Mouse (Mus musculus) retina, embryonic 14.5 days (tissue): ENCODE data around the gene Madd.

Experiments
- DNase-seq: peaks from one replicate; pipeline ENCODE4 v3.0.0-alpha.2; 2015; ENCODE audit warnings: low spot score

Gene Madd

DNA sequence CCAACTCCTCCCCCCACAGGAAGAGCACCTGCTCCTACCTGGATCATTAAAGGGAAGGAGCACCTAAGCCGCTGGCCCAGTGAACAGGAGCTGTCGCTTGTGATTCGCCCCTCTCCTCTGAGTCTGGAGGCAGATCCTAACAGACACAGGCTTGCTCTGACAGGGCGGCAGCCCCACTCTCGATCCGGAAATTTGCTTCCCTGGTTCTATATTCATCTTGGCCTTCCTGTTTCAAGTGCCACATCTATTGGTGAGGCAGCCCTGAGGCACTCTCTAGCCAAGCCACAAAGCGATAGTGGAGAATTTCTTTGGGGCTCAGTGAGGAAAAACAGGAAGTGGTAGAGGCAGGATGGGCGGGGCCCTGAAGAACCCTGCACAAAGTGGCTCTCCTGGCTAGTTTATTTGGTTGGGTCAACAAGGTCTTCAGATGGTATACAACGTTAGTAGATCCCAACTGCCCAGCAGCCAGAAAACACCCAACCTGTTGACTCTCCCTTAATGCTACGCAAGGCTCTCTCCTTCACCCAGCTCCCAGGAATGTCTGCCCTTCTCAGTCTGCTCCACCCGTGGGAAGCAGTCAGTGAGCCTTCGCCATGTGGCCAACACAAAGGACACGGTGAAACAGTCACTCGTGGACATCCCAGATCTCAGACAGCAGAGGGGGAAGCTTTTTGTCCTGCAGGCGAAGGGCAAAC is at the start of gene Madd:
Madd (minus strand) TSS at position 127 of the 695 bp plus-strand sequence.
- DNase-seq = no peak

GRCm38 (mm10) chr2:91229735-91230134 is 46.1 kb upstream of the Madd start:
- DNase-seq = no peak

GRCm38 (mm10) chr2:91223614-91224013 is 40.0 kb upstream of the Madd start:
- peak; percentile 28 for DNase-seq

DNA sequence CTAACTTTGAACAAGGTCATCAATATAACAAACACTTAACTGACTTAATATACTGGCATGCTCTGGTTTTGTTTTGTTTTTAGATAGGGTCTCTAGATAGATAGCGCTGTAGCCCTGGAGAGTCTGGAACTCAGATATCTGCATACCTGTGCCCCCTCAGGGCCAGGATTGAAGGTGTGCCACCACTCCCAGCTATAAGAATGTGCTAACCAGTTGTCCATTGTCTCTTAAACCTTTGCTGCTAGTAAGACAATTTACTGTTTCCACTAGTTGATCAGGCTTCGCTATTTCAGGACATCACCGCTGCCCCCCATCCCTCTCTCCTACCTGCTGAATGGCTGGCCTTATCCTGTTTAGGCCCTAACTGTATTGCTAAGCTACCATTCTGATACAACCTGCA is 36.9 kb upstream of the Madd start:
- no peak for DNase-seq

GRCm38 (mm10) chr2:91217032-91217431 is 33.4 kb upstream of the Madd start:
- no peak for DNase-seq

GRCm38 (mm10) chr2:91213311-91213710 is 29.7 kb upstream of the Madd start:
- no peak for DNase-seq

DNA sequence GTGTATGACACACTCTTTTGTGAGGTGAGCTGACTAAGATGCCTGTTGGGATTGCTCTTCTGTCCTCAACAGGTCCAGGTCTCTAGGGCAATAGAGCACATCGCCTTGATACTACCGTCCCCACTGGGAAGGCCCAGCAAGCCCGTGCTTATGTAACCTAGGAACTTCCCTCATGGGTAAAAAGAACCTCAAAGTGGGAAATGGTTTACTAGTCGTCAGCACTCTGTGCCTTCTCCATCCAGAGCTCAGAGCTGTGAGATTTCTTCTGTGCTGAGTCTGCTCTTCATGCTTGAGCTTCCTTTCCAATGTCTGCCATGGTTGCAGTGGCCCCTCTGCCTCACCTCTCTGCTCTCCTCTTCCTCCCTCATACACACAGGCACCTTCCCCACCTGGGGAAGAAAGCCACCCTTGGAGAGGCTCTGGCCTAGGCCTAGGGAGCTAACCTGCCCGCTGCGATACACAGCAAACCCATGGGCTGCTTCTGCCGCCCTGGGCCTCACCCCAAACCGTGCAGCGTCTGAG is 22.7 kb upstream of the Madd start:
- no peak for DNase-seq

- DNase-seq = no peak
Measured at GRCm38 (mm10) chr2:91202972-91203656, 19.5 kb upstream of the Madd start.

- DNase-seq = peak; percentile 96
Measured at GRCm38 (mm10) chr2:91202222-91202971, 18.8 kb upstream of the Madd start, which contains the start of the genes Nr1h3 and Acp2. Gene Nr1h3 (minus strand): TSS chr2:91202834. Gene Acp2 (plus strand): TSS chr2:91202885.

GRCm38 (mm10) chr2:91198888-91199287 is 15.3 kb upstream of the Madd start:
- DNase-seq = no peak

- no peak for DNase-seq
Measured at GRCm38 (mm10) chr2:91196577-91197001, 13.0 kb upstream of the Madd start.

DNA sequence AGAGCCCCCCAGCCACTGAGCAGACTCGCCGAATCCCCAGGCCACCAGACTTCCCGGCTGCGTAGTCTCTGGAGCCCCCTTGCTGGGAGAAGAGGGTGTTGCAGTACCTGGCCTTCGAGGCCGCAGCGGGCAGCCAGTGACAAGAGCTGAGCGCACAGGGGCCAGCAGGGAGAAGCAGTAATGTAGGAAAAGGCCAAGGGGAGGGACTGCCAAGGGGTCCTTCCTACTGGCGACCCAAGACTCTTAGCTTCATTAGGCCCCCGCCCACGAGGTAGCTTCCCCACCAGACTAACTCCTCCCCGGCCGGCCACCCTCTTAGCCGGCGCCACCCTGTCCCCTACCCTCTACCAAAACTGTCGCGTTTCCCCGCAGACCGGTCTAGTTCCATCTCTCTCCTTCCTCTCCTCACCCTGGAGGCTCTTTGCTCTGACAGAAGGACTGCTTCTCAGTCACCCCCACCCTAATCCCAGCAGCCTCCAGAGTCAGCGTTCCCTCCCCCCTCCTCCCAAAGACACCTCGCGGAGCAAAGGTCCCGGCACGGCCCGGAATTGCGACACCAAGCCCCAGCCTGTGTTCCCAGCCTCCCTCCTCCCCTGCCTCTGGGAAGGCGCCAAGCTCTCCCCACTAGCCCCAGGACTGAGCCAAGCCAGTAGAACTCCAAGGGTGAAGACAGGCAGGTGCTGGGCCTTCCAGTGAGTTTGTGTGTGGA is 11.1 kb upstream of the Madd start:
- peak; percentile 80 for DNase-seq

GRCm38 (mm10) chr2:91190501-91190900 is 6.9 kb upstream of the Madd start:
- no peak for DNase-seq

DNA sequence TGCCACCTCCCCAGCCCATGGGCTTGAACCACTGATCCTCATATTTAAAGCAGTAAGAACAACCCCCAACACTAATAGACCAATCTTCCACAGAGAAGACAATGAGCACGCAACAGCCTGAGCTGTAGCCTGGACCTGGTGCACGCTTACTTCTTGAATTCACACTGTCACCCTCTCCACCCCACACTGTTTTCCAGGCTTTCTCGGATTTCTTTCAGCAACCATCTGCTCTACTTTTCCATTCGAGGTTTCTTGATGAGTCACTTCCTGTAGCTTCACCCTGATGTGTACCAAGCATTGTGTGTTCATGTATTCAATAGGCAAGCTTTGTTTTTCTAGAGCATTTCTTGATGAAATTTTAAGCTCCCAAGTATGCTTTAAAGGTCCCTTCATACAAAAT is 3.8 kb upstream of the Madd start:
- no peak for DNase-seq

DNA sequence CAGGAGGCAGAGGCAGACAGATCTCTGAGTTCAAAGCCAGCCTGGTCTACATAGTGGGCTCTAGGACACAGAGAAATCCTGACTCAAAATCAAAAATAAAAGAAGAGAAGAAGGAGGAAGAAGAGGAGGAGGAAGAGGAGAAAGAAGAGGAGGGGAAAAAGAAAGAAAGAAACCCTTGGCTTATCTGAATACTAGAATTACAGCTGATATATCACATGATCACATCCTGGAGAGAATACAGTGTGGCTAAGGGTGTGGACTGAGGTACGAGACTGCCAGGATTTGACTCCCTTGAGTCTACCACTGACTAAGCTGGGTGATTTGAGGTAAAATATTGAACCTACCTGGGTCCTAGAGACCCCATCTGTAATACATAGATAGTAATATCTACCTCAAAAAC is 2.6 kb upstream of the Madd start:
- no peak for DNase-seq

GRCm38 (mm10) chr2:91183148-91183513 is 506 bp downstream of the Madd start:
- peak; percentile 98 for DNase-seq

GRCm38 (mm10) chr2:91182405-91183147 is 1.1 kb downstream of the Madd start:
- peak; percentile 86 for DNase-seq

DNA sequence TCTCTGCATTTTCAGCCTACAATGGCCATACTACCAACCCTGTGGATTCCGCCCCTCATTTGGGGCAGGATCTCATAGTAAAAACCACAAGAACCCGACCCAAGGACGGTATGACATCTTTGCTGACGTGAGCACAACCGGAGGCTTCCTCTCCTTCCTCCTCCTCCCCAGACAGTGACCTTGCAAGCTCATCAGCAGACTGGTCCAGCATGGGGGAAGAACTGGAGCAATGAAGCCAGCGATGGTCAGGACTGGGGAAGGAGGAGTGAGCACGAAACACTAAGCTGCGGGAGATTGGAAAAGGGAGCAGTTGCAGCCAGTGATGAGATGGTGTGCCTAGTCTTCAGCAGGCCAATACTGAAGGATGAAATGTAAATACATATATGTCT is 1.6 kb downstream of the Madd start:
- DNase-seq = no peak

GRCm38 (mm10) chr2:91180706-91181105 is 2.9 kb downstream of the Madd start:
- DNase-seq = peak; percentile 53

DNA sequence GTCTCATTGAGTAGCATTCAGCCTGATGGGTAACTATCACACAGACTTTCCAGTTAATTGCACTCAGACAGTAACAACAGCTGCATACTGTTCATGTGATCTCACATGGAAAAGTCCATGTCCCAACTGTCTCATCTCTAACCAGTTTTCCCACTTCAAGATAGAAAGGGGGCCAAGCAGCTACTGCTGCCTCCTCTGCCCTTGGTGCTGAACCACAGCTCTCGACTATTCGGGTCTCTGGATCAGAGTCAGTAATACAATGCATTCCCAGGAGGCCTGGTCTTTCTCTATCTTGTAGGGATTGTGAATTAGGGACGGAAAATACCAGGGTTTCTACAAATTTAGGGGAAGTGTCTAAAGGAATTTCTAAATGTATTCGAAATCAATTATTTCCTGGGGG is 3.8 kb downstream of the Madd start:
- peak; percentile 59 for DNase-seq

- DNase-seq = no peak
Measured at GRCm38 (mm10) chr2:91176234-91176633, 7.4 kb downstream of the Madd start.
